38 mouse cellular contexts compared by ENCODE assay signal in the genomic region with DNA sequence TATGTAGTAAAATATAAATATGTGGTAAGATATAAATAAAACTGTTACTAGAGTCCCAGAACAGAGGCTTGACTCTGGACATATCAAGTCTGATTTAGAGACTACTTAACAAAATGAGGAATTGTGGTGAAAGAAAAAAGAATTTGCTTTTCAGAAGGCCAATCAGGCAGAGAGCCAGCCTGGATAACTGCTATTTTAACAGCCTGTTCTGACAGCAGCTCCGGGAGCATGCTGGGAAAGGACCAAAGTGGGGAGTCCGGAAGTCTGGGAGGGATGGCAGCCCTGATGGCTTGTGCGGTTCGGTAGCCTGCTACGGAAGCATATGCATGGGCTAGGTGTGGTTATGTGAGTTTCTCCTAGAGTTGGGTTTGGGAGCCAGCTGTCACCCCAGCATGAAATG. TPM values are rescaled to one million over a fixed set of nuclear protein-coding genes. Genes with fewer than 3 reads are reported as not detected.
A peak's percentile ranks its signal among the peaks of the same experiment; 100 is the strongest.
DNase-seq lines count a peak whose midpoint lies in the region; ATAC-seq and TF ChIP-seq lines count a peak whose summit lies in the region.
"Had no signal": no experiment of that assay in that cellular context is flagged by ENCODE, and none has a peak within 500 bp of the region (broad histone marks: within the 10 kb centered on the region; RNA-seq: fewer than 3 reads in every experiment).

No protein-coding gene starts in this region.

- peak; percentile 11 to 17 for DNase-seq in cerebellum, postnatal 14 days
- DNase-seq in cerebellum, adult 9-10 months: no peak
- DNase-seq in kidney, postnatal 0 days (ENCODE audit: low spot score): peak; percentile 51
- DNase-seq in layer of hippocampus, postnatal 10 days (ENCODE audit: low spot score in 2 of 2): peak; percentile 10 to 30
- no peak for DNase-seq in layer of hippocampus, adult 11-12 months (ENCODE audit: low spot score)
- peak; percentile 8 for DNase-seq in brain, embryonic 18.5 days (ENCODE audit: low read depth, low spot score)
- DNase-seq: adrenal gland, adult 2 months; adrenal gland, postnatal 36 days; cerebellum, adult 11 months; cerebellum, adult 9-11 months; gastrocnemius, postnatal 14 days; heart, postnatal 14 days; lung, postnatal 36 days; right cerebral cortex, adult 18-20 months had no signal

- H3K4me1 ChIP-seq in kidney, postnatal 0 days (replicated peaks; ENCODE audit: insufficient read depth, low read length): 0 out of 2 replicates have a peak, but pooled peaks cover 7% of the 10 kb centered on the region
- H3K4me1 ChIP-seq in kidney, embryonic 15.5 days: peaks cover 20% of the 10 kb centered on the region
- H3K4me1 ChIP-seq in intestine, embryonic 15.5 days (replicated peaks): 0 out of 2 replicates have a peak, but pooled peaks cover 5% of the 10 kb centered on the region
- H3K4me1 ChIP-seq: hindbrain, embryonic 10.5 days; neural tube, embryonic 12.5 days had no signal

- H3K9ac ChIP-seq in kidney, postnatal 0 days (ENCODE audit: low read depth, low read length): no peak overlapping the region
- H3K9ac ChIP-seq in kidney, embryonic 15.5 days: no peak overlapping the region
- no peak overlapping the region for H3K9ac ChIP-seq in intestine, embryonic 15.5 days
- H3K9ac ChIP-seq: limb, embryonic 13.5 days; lung, embryonic 15.5 days; neural tube, embryonic 12.5 days; stomach, embryonic 15.5 days had no signal

- no peak overlapping the region for H3K4me3 ChIP-seq in kidney, postnatal 0 days (replicated peaks; ENCODE audit: low read depth, low read length)
- H3K4me3 ChIP-seq in kidney, embryonic 15.5 days (replicated peaks): no peak overlapping the region
- H3K4me3 ChIP-seq in intestine, embryonic 15.5 days (replicated peaks): no peak overlapping the region
- H3K4me3 ChIP-seq: hindbrain, embryonic 10.5 days; limb, embryonic 13.5 days; lung, embryonic 15.5 days; myocyte; neural tube, embryonic 12.5 days; stomach, embryonic 15.5 days had no signal

- TF ChIP-seq CTCF in kidney, postnatal 0 days (IDR thresholded peaks at IDR 0.05; ENCODE audit: low read depth): no peak

- no peaks in the 10 kb centered on the region for H3K9me3 ChIP-seq in kidney, postnatal 0 days (replicated peaks; ENCODE audit: low read length)
- H3K9me3 ChIP-seq in kidney, embryonic 15.5 days (replicated peaks): no peaks in the 10 kb centered on the region
- H3K9me3 ChIP-seq in intestine, embryonic 15.5 days: no peaks in the 10 kb centered on the region
- H3K9me3 ChIP-seq: limb, embryonic 13.5 days; lung, embryonic 15.5 days; neural tube, embryonic 12.5 days; stomach, embryonic 15.5 days had no signal

- no peak overlapping the region for H3K4me2 ChIP-seq in kidney, postnatal 0 days (ENCODE audit: low read length)
- H3K4me2 ChIP-seq in kidney, embryonic 15.5 days: no peak overlapping the region
- no peak overlapping the region for H3K4me2 ChIP-seq in intestine, embryonic 15.5 days (replicated peaks)
- H3K4me2 ChIP-seq: limb, embryonic 13.5 days; liver, embryonic 11.5 days; lung, embryonic 15.5 days; midbrain, embryonic 11.5 days; neural tube, embryonic 12.5 days; stomach, embryonic 15.5 days had no signal

- WGBS in kidney, postnatal 0 days: 68% methylated on average over 5 of the region's 5 CpGs
- 73% methylated on average over 5 of the region's 5 CpGs for WGBS in kidney, embryonic 15.5 days
- WGBS in intestine, embryonic 15.5 days: 81% methylated on average over 5 of the region's 5 CpGs

- H3K27ac ChIP-seq in kidney, postnatal 0 days: no peak overlapping the region
- no peak overlapping the region for H3K27ac ChIP-seq in kidney, embryonic 15.5 days
- H3K27ac ChIP-seq in intestine, embryonic 15.5 days: no peak overlapping the region
- H3K27ac ChIP-seq: hindbrain, embryonic 10.5 days; hindbrain, postnatal 0 days; limb, embryonic 13.5 days; lung, embryonic 15.5 days; neural tube, embryonic 12.5 days; stomach, embryonic 15.5 days had no signal

- no peak for ATAC-seq in kidney, postnatal 0 days (replicated peaks; ENCODE audit: low FRiP score, low read depth)
- ATAC-seq in kidney, embryonic 15.5 days (replicated peaks; ENCODE audit: low FRiP score): no peak
- ATAC-seq in intestine, embryonic 15.5 days: no peak
- ATAC-seq: activated CD4-positive, CD25-positive, alpha-beta regulatory T cell, adult 4 months; hindbrain, postnatal 0 days; intestine, embryonic 16.5 days; midbrain, embryonic 16.5 days had no signal

- no peaks in the 10 kb centered on the region for H3K36me3 ChIP-seq in kidney, postnatal 0 days (ENCODE audit: insufficient read depth, low read length)
- no peaks in the 10 kb centered on the region for H3K36me3 ChIP-seq in kidney, embryonic 15.5 days
- no peaks in the 10 kb centered on the region for H3K36me3 ChIP-seq in intestine, embryonic 15.5 days
- H3K36me3 ChIP-seq: hindbrain, embryonic 10.5 days; limb, embryonic 13.5 days; lung, embryonic 15.5 days; neural tube, embryonic 12.5 days; stomach, embryonic 15.5 days had no signal

- H3K27me3 ChIP-seq in kidney, postnatal 0 days (ENCODE audit: insufficient read depth, low read length): no peaks in the 10 kb centered on the region
- H3K27me3 ChIP-seq in kidney, embryonic 15.5 days: no peaks in the 10 kb centered on the region
- H3K27me3 ChIP-seq in intestine, embryonic 15.5 days (replicated peaks): no peaks in the 10 kb centered on the region
- H3K27me3 ChIP-seq: CH12.LX; limb, embryonic 13.5 days; lung, embryonic 15.5 days; neural tube, embryonic 12.5 days; stomach, embryonic 15.5 days had no signal

RNA-seq across cellular contexts. Expression of a gene that starts 45.5 kb away (rescaled TPM):
- polyA plus RNA-seq in kidney, postnatal 0 days (2015; fragmentation: Nextera tagmentation; extraction: Ambion mirVana): not detected in 2 replicates
- 0.15 TPM in 1 of 2 replicates, not detected in the other for polyA plus RNA-seq in kidney, embryonic 15.5 days (2015; fragmentation: Nextera tagmentation; extraction: Ambion mirVana)
- not detected for total RNA-seq in layer of hippocampus, postnatal 10 days (2021)
- not detected in 2 replicates for polyA plus RNA-seq in intestine, embryonic 15.5 days (2015; fragmentation: Nextera tagmentation; extraction: Ambion mirVana)
- total RNA-seq: adrenal gland, adult 2 months; adrenal gland, postnatal 36 days; CH12.LX; common myeloid progenitor, adult 5-6 weeks; ES-E14; gastrocnemius, postnatal 14 days; granulocyte monocyte progenitor cell, adult 5-6 weeks; heart, postnatal 14 days; hindbrain, postnatal 0 days; left cerebral cortex, postnatal 10 days; megakaryocyte, adult 5-6 weeks had no signal
- polyA plus RNA-seq: activated CD4-positive, CD25-positive, alpha-beta regulatory T cell, adult 4 months; adrenal gland, adult 2 months; C2C12; heart, embryonic 14.5 days; hindbrain, embryonic 10.5 days; hindbrain, postnatal 0 days; intestine, embryonic 16.5 days; kidney, embryonic 16.5 days; limb, embryonic 13.5 days; liver, embryonic 11.5 days; liver, embryonic 16.5 days; lung, embryonic 15.5 days; midbrain, embryonic 11.5 days; midbrain, embryonic 16.5 days; myocyte; neural tube, embryonic 12.5 days; stomach, embryonic 15.5 days had no signal

Comparison
In these comparisons a context has a peak if more than half of its experiments do, and no peak if none do; other contexts are left out.
1. DNase-seq: peak in cerebellum, postnatal 14 days (2 of 2), kidney, postnatal 0 days (single experiment), layer of hippocampus, postnatal 10 days (2 of 2) and brain, embryonic 18.5 days (single experiment); none in cerebellum, adult 9-10 months (single experiment) and layer of hippocampus, adult 11-12 months (single experiment).